Mouse (Mus musculus): ENCODE measurements around the gene Acp7. TPM values are rescaled to one million over a fixed set of nuclear protein-coding genes. Genes with fewer than 3 reads are reported as not detected.

The Acp7 gene
- total RNA-seq, 2 experiments from 2014 or later, result 1.1 to 1.6 TPM

Small RNA genes lying within 50 kb of the gene (microRNA-seq; reads per million reads assigned to microRNA genes)
- 0.34 to 0.50 reads per million in 2 experiments for gene Mir7049

Other genes with a start within 250 kb of the Acp7 start
- 10 to 100 TPM; 19.0 to 22.2 TPM for gene Med29, start 238.6 kb downstream of the Acp7 start, total RNA-seq (2021)
- 10 to 100 TPM; 62.4 to 64.0 TPM for gene Paf1, start 238.4 kb downstream of the Acp7 start, total RNA-seq (2021)
- 1 to 10 TPM; 1.8 to 3.1 TPM for gene Gmfg, start 193.9 kb downstream of the Acp7 start, total RNA-seq (2021)
- 10 to 100 TPM; 81.6 to 91.4 TPM for gene Lrfn1, start 179.4 kb downstream of the Acp7 start, total RNA-seq (2021)
- not detected for gene Ifnl2, start 120.9 kb downstream of the Acp7 start, total RNA-seq (2021)
- not detected for gene Ifnl3, start 108.5 kb downstream of the Acp7 start, total RNA-seq (2021)
- not detected for gene Sycn, start 90.4 kb downstream of the Acp7 start, total RNA-seq (2021)
- under 1 TPM; 0.46 to 0.50 TPM for gene Nccrp1, start 84.1 kb downstream of the Acp7 start, total RNA-seq (2021)
- 10 to 100 TPM; 65.2 to 68.7 TPM for gene Samd4b, start 33.2 kb downstream of the Acp7 start, total RNA-seq (2021)
- gene Pak4, start 33.1 kb downstream of the Acp7 start, total RNA-seq (2021), result 1 to 10 TPM; 8.1 to 8.3 TPM
- 10 to 100 TPM; 21.6 to 21.8 TPM for gene Fbxo27, start 61.5 kb upstream of the Acp7 start, total RNA-seq (2021)
- gene Fbxo17, start 85.5 kb upstream of the Acp7 start, total RNA-seq (2021), result 1 to 10 TPM in 1 of 2 experiments, under 1 TPM in 1; 0.76 to 1.3 TPM
- 10 to 100 TPM; 60.3 to 67.4 TPM for gene Mrps12, start 110.5 kb upstream of the Acp7 start, total RNA-seq (2021)
- gene Sars2, start 110.7 kb upstream of the Acp7 start, total RNA-seq (2021), result 10 to 100 TPM; 13.1 to 14.4 TPM
- gene Ccer2, start 124.8 kb upstream of the Acp7 start, total RNA-seq (2021), result 1 to 10 TPM in 1 of 2 experiments, under 1 TPM in 1; 0.92 to 1.2 TPM
- 100 to 1,000 TPM; 151 to 166 TPM for gene Sirt2, start 135.4 kb upstream of the Acp7 start, total RNA-seq (2021)
- gene Nfkbib, start 136.2 kb upstream of the Acp7 start, total RNA-seq (2021), result 10 to 100 TPM; 34.2 to 37.7 TPM
- gene Rinl, start 157.6 kb upstream of the Acp7 start, total RNA-seq (2021), result 1 to 10 TPM; 2.4 to 2.9 TPM
- 100 to 1,000 TPM; 375 to 411 TPM for gene Hnrnpl, start 177.2 kb upstream of the Acp7 start, total RNA-seq (2021)
- 10 to 100 TPM; 41.5 to 46.6 TPM for gene Ech1, start 193.9 kb upstream of the Acp7 start, total RNA-seq (2021)
- gene Lgals4, start 202.5 kb upstream of the Acp7 start, total RNA-seq (2021), result 1 to 10 TPM; 2.2 to 2.7 TPM
- under 1 TPM in 1 of 2 experiments, not detected in 1; 0.50 TPM for gene Lgals7, start 232.5 kb upstream of the Acp7 start, total RNA-seq (2021)

Measured in left cerebral cortex, postnatal 25 days (tissue).